Mouse (Mus musculus): ENCODE data around the gene Tspan7.

GRCm38 (mm10) chrX:10518510-10518909, 33.6 kb downstream of the Tspan7 start:
- TF ChIP-seq CTCF (IDR thresholded peaks at IDR 0.05; ENCODE audit: low read depth) = no peak
- TF ChIP-seq EP300 (IDR thresholded peaks at IDR 0.05; ENCODE audit: low read depth) = no peak

Measured in heart, postnatal 0 days (tissue).